Mouse (Mus musculus) monocyte, adult 5-6 weeks (primary cell): ENCODE data around the gene Myl12a. TPM values are rescaled to one million over a fixed set of nuclear protein-coding genes. Genes with fewer than 3 reads are reported as not detected.

ENCODE experiments used
- ATAC-seq: fragments of 153-309, 156-312 bp; replicated peaks from 2 replicates; pipeline ENCODE4 v1.8.0; 2017; ENCODE audit warnings: mild to moderate bottlenecking; ENCODE audit not compliant: low TSS enrichment, insufficient number of reproducible peaks, severe bottlenecking, poor library complexity, low FRiP score
- total RNA-seq: library from RNA; stranded (forward); fragments of 200-1000, 200-491, 200-594 nt; gene quantifications from 3 replicates; pipeline ENCODE4 v1.2.3, GENCODE M21; 2017

Myl12a gene
- total RNA-seq, 1 experiment from 2014 or later, result 295 TPM

GRCm38 (mm10) chr17:70967646-70968045, 35.0 kb downstream of the Myl12a start:
- 0 out of 2 replicates have a peak, but pooled peaks have one; percentile 7 for ATAC-seq

- ATAC-seq, result no peak
Observed at GRCm38 (mm10) chr17:70967191-70967590, 35.5 kb downstream of the Myl12a start.

GRCm38 (mm10) chr17:70966126-70966525, 36.6 kb downstream of the Myl12a start:
- peak; percentile 34; the same call in 1 of the 2 replicates for ATAC-seq

GRCm38 (mm10) chr17:70965281-70965680, 37.4 kb downstream of the Myl12a start:
- no peak for ATAC-seq

GRCm38 (mm10) chr17:70963546-70963945, 39.1 kb downstream of the Myl12a start:
- ATAC-seq, result peak; percentile 93

- ATAC-seq, result no peak
Observed at GRCm38 (mm10) chr17:70951266-70951665, 51.4 kb downstream of the Myl12a start.

- ATAC-seq, result no peak
Observed at GRCm38 (mm10) chr17:70949171-70949570, 53.5 kb downstream of the Myl12a start.

GRCm38 (mm10) chr17:70948721-70949120, 54.0 kb downstream of the Myl12a start:
- no peak for ATAC-seq

- ATAC-seq, result no peak
Observed at GRCm38 (mm10) chr17:70943779-70944178, 58.9 kb downstream of the Myl12a start.

Other genes with a start within 250 kb of the Myl12a start
- gene Tgif1, start 149.3 kb downstream of the Myl12a start, total RNA-seq, result 79.7 to 125 TPM (median 111 TPM) in 3 replicates
- 3.4 to 10.7 TPM (median 5.0 TPM) in 3 replicates for gene Myom1, start 245 bp downstream of the Myl12a start, total RNA-seq
- gene Lpin2, start 179.7 kb upstream of the Myl12a start, total RNA-seq, result 60.3 to 91.9 TPM (median 84.4 TPM) in 3 replicates